In the genomic region with DNA sequence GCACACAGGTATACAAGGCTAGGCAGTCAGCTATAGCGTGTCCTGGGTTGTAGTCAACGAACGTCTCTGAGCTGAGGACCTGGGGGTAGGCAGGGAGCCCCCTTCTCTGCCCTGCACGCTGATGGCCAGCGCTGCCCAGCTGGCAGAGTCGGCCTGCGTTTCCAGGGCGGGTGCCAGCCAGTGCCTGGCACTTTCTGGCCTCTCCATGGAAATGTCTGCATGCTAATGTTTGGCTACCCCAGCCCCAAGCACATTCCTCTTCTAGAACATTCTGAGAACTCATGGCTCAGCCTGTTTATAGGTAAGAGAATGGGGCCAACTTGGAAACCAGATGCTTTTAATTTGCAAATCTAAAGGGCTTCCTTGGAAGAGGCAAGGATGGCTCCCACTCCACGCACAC, we compare ENCODE assay signal across 15 mouse cellular contexts.
DNase-seq lines count a peak whose midpoint lies in the region; ATAC-seq and TF ChIP-seq lines count a peak whose summit lies in the region.
"Had no signal": no experiment of that assay in that cellular context is flagged by ENCODE, and none has a peak within 500 bp of the region (broad histone marks: within the 10 kb centered on the region; RNA-seq: fewer than 3 reads in every experiment).

No protein-coding gene starts in this region.

- no peaks in the 10 kb centered on the region; the same call in 1 of the 2 replicates for H3K27me3 ChIP-seq in heart, adult 2 months (ENCODE audit: control insufficient read depth, insufficient read depth, low read length)
- H3K27me3 ChIP-seq in lung, postnatal 0 days (replicated peaks; ENCODE audit: insufficient read depth, low read length): no peaks in the 10 kb centered on the region
- H3K27me3 ChIP-seq in kidney, adult 2 months (replicated peaks; ENCODE audit: control insufficient read depth, insufficient read depth, low read length): no peaks in the 10 kb centered on the region
- H3K27me3 ChIP-seq in limb, embryonic 10.5 days (ENCODE audit: low read depth, poor library complexity, severe bottlenecking): peaks cover 29% of the 10 kb centered on the region
- H3K27me3 ChIP-seq in liver, embryonic 12.5 days (replicated peaks): peaks cover 9% of the 10 kb centered on the region; the same call in 1 of the 2 replicates
- H3K27me3 ChIP-seq: lung, embryonic 15.5 days; stomach, embryonic 15.5 days had no signal

- DNase-seq in heart, adult 2 months: peak; percentile 38 to 49
- DNase-seq in heart, postnatal 25 days (ENCODE audit: low spot score): no peak
- no peak for DNase-seq in lung, postnatal 0 days (ENCODE audit: low spot score)
- no peak for DNase-seq in lung, postnatal 25 days (ENCODE audit: low spot score)
- DNase-seq in kidney, adult 2 months: peak; percentile 72
- DNase-seq in limb, embryonic 10.5 days (ENCODE audit: low spot score): no peak
- DNase-seq: midbrain, embryonic 14.5 days; right cerebral cortex, postnatal 14 days; thymus, postnatal 36 days had no signal

- peaks cover 6% of the 10 kb centered on the region for H3K4me1 ChIP-seq in heart, adult 2 months (ENCODE audit: control insufficient read depth, insufficient read depth, low read length)
- no peaks in the 10 kb centered on the region for H3K4me1 ChIP-seq in lung, postnatal 0 days (ENCODE audit: insufficient read depth, low read depth, low read length)
- H3K4me1 ChIP-seq in kidney, adult 2 months (ENCODE audit: control insufficient read depth, insufficient read depth, low read length): peaks cover 9% of the 10 kb centered on the region; the same call in 1 of the 2 replicates
- peaks cover 77% of the 10 kb centered on the region for H3K4me1 ChIP-seq in limb, embryonic 10.5 days
- no peaks in the 10 kb centered on the region for H3K4me1 ChIP-seq in liver, embryonic 12.5 days
- H3K4me1 ChIP-seq: lung, embryonic 15.5 days; stomach, embryonic 15.5 days had no signal

- peak overlapping the region; percentile 28 for H3K27ac ChIP-seq in heart, adult 2 months
- peak overlapping the region; percentile 45 for H3K27ac ChIP-seq in lung, postnatal 0 days (ENCODE audit: low read length)
- H3K27ac ChIP-seq in kidney, adult 2 months (ENCODE audit: insufficient read depth, low read depth, low read length): peak overlapping the region; percentile 72
- peak overlapping the region; percentile 21; the same call in 1 of the 2 replicates for H3K27ac ChIP-seq in limb, embryonic 10.5 days
- H3K27ac ChIP-seq in liver, embryonic 12.5 days: no peak overlapping the region
- H3K27ac ChIP-seq: hindbrain, embryonic 13.5 days; limb, embryonic 13.5 days; lung, embryonic 15.5 days; stomach, embryonic 15.5 days had no signal

- no peak overlapping the region for H3K4me3 ChIP-seq in heart, adult 2 months
- H3K4me3 ChIP-seq in lung, postnatal 0 days (ENCODE audit: low read depth, low read length): no peak overlapping the region
- H3K4me3 ChIP-seq in kidney, adult 2 months (ENCODE audit: insufficient read depth, low read depth, low read length): no peak overlapping the region
- no peak overlapping the region for H3K4me3 ChIP-seq in limb, embryonic 10.5 days
- no peak overlapping the region for H3K4me3 ChIP-seq in liver, embryonic 12.5 days
- H3K4me3 ChIP-seq: hindbrain, embryonic 13.5 days; limb, embryonic 13.5 days; lung, embryonic 15.5 days; stomach, embryonic 15.5 days had no signal

- intact Hi-C loops in heart, adult 2 months (cut with DNase I): no loop called here
- intact Hi-C loops in heart, postnatal 25 days (cut with DNase I): loop anchor here (5.0 kb wide), 1 partner anchor 123 kb away; no protein-coding TSS in a partner anchor

- TF ChIP-seq CTCF in heart, adult 2 months (IDR thresholded peaks at IDR 0.05): no peak
- no peak for TF ChIP-seq CTCF in lung, postnatal 0 days (IDR thresholded peaks at IDR 0.05)
- TF ChIP-seq CTCF in kidney, adult 2 months (conservative IDR thresholded peaks at IDR 0.05; ENCODE audit: insufficient read depth, insufficient read length, low read depth, low read length): no peak

- 66% methylated on average over 9 of the region's 9 CpGs for WGBS in heart, adult 2 months
- 70% methylated on average over 9 of the region's 9 CpGs for WGBS in lung, postnatal 0 days
- WGBS in kidney, adult 2 months: 70% methylated on average over 9 of the region's 9 CpGs
- 91% methylated on average over 9 of the region's 9 CpGs for WGBS in limb, embryonic 10.5 days
- WGBS in liver, embryonic 12.5 days (ENCODE audit: insufficient replicate concordance): 79% methylated on average over 9 of the region's 9 CpGs

- no peak for TF ChIP-seq EP300 in heart, adult 2 months (IDR thresholded peaks at IDR 0.05; ENCODE audit: insufficient read depth, low read depth, low read length)
- no peak for TF ChIP-seq EP300 in lung, postnatal 0 days (IDR thresholded peaks at IDR 0.05)

- no peaks in the 10 kb centered on the region for H3K9me3 ChIP-seq in lung, postnatal 0 days (ENCODE audit: low read length)
- H3K9me3 ChIP-seq in limb, embryonic 10.5 days (replicated peaks): no peaks in the 10 kb centered on the region
- H3K9me3 ChIP-seq in liver, embryonic 12.5 days (replicated peaks): no peaks in the 10 kb centered on the region
- H3K9me3 ChIP-seq: hindbrain, embryonic 13.5 days; limb, embryonic 13.5 days; lung, embryonic 15.5 days; stomach, embryonic 15.5 days had no signal

- no peaks in the 10 kb centered on the region for H3K79me2 ChIP-seq in heart, adult 2 months (replicated peaks; ENCODE audit: control insufficient read depth, insufficient read depth, low read length)

- no peak overlapping the region for H3K9ac ChIP-seq in heart, adult 2 months (ENCODE audit: low read depth, low read length)
- no peak overlapping the region for H3K9ac ChIP-seq in lung, postnatal 0 days (replicated peaks; ENCODE audit: low read depth)
- no peak overlapping the region for H3K9ac ChIP-seq in liver, embryonic 12.5 days
- H3K9ac ChIP-seq: hindbrain, embryonic 13.5 days; limb, embryonic 13.5 days; lung, embryonic 15.5 days; stomach, embryonic 15.5 days had no signal

- ATAC-seq in lung, postnatal 0 days: 0 out of 2 replicates have a peak, but pooled peaks have one; percentile 4
- no peak for ATAC-seq in liver, embryonic 12.5 days
- ATAC-seq: CD4-positive, CD25-positive, alpha-beta regulatory T cell, adult 4 months had no signal

- no peak overlapping the region for H3K4me2 ChIP-seq in lung, postnatal 0 days (replicated peaks; ENCODE audit: low read depth, low read length)
- no peak overlapping the region for H3K4me2 ChIP-seq in liver, embryonic 12.5 days
- H3K4me2 ChIP-seq: hindbrain, embryonic 13.5 days; limb, embryonic 13.5 days; lung, embryonic 15.5 days; stomach, embryonic 15.5 days had no signal

- no peaks in the 10 kb centered on the region for H3K36me3 ChIP-seq in heart, adult 2 months (ENCODE audit: control insufficient read depth, insufficient read depth, low read length)
- no peaks in the 10 kb centered on the region for H3K36me3 ChIP-seq in lung, postnatal 0 days (ENCODE audit: insufficient read depth, low read length)
- H3K36me3 ChIP-seq in kidney, adult 2 months (ENCODE audit: control insufficient read depth, insufficient read depth, low read length): no peaks in the 10 kb centered on the region
- peaks cover 16% of the 10 kb centered on the region for H3K36me3 ChIP-seq in limb, embryonic 10.5 days
- H3K36me3 ChIP-seq in liver, embryonic 12.5 days: no peaks in the 10 kb centered on the region
- H3K36me3 ChIP-seq: hindbrain, embryonic 13.5 days; limb, embryonic 13.5 days; lung, embryonic 15.5 days; stomach, embryonic 15.5 days had no signal

- no peak for TF ChIP-seq POLR2A in heart, adult 2 months (IDR thresholded peaks at IDR 0.05; ENCODE audit: insufficient read depth, low read depth, low read length)
- no peak for TF ChIP-seq POLR2A in kidney, adult 2 months (IDR thresholded peaks at IDR 0.05; ENCODE audit: low read depth, low read length)

Comparison
In these comparisons a context has a peak if more than half of its experiments do, and no peak if none do; other contexts are left out.
1. DNase-seq: peak in heart, adult 2 months (2 of 2) and kidney, adult 2 months (single experiment); none in heart, postnatal 25 days (single experiment), lung, postnatal 0 days (single experiment), lung, postnatal 25 days (single experiment) and limb, embryonic 10.5 days (single experiment).